Mouse (Mus musculus): Measurements from ENCODE around the gene Pola2. TPM values are rescaled to one million over a fixed set of nuclear protein-coding genes. Genes with fewer than 3 reads are reported as not detected.

Gene Pola2
- total RNA-seq, 4 experiments from 2014 or later: 4.5 to 9.4 (median 7.2) TPM

DNA sequence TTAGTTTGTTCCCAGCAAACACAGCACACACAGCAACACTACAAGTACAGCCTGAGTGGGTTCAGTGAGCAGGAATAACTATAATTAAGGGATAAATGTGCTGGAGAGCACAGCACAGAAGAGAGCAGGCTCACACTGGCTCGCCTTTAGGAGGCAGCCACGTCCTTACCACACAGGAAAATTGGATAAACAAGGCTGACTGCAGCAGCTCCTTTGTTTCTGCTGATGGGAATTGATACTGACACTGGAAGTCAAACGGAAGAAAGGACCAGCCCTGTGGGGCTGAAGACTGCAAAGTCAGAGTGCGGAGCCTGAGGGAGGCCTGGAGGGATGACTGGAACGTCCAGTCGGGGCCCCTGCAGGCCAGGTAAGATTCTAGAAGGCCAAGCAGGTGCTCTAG, 53.8 kb downstream of the Pola2 start:
- no peak for DNase-seq (ENCODE audit: low spot score in 2 of 2)

DNA sequence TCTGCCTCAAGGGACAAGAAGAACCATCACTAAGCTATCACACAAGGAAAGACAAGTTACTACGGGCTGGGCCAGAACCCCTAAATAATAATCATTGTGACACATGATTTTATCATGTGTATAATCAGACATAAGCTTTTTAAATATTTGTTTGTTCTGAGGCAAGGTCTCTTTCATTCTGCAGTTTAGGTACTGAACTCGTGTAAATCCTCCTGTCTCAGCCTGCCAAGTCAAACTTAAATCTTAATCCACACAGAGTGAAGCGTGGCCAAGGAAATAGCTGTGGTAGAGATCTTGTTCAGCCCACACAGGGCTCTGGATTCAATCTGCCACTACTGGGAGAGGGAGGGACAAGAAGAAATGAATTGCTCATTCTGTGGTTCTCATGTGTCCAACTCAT, 56.7 kb downstream of the Pola2 start:
- no peak for DNase-seq (ENCODE audit: low spot score in 2 of 2)

DNA sequence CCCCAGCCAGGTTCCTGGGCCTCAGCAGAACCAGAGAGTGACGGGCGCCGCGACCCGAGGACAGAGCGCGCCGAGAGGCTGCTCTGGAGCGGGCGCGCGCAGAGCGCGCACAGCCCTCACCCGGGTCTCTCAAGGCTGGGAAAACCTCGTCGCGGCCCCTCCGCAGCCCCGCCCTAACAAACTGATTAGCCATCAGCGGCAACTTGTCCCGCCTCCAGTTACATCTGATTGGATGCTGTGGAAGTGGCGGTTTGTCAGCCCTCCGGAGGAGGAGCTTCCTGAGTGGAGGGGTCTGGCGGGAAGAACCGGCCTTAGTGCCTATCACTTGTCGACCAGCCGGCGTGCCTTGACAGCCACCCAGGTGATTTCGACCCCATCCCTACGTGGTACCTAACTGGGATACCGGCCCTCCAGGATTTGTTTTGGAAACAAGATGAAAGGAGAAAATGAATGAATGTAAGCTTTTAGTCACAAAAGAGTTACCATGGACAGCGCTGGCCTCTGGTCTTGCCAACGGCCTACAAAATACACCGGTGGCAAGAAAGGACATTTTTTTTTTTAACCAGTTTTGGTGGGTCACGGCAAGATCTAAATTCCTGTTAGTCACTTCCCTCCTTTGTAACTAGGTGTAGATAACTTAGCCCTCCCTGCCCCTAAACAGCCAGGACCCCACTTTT, 69.9 kb downstream of the Pola2 start, which contains the start of gene Tigd3:
Gene Tigd3 (minus strand): TSS at position 148 of the 677 bp plus-strand sequence.
- peak; percentile 83 to 86 for DNase-seq (ENCODE audit: low spot score in 2 of 2)

DNA sequence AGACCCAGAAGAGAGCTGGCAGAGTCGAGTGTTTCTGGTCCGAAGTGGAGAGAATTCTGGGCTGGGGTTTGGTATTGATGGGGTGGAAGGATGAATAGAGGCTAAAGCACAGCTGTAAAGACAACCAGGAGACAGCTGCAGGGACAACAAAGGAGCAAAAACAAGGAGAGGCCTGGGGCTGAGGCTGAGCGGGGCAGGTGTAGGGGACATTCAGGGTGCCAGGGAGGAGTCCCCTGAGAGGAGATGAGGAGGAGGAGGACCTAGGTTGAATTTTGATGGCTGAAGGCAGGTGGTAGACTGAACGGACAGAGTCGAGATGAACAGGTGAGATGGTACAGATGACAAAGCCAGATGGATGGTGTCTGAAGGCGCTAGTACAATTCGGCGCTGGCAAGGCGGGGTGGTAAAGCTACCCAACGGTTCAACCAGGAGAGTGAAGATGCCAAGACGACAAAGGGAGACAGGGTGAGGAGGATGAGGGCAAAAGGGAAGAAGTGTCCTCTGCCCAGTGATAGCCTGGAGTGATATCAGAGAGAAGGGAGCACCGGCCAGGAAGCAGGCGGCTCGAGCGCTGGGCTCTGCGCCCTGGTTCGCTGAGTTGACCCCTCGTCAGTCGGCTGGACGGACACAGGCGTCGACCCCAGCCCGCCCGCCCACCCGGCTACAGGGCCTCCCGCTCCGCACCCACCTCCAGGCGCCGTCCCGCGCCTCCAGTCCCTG, 70.6 kb downstream of the Pola2 start:
- DNase-seq (ENCODE audit: low spot score in 2 of 2): no peak

DNA sequence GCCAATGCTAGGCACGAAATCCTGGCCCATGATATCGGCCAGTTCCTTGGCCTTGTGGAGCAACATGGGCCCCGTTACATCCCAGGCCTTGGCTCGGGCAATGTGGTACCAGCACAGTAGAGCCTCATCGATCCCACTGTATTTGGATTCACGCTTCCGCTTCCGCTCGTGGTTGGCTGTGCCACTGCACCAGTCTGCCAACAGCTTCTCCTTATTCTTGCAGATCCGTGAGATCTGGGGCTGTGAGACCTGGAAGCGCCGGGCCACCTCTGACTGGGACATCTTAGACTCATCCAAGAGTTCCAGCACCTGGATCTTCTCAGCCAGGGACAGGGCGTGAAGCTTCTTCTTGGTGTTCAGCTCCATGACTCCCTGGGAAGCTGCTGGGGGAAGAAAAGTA, 71.3 kb downstream of the Pola2 start:
- DNase-seq (ENCODE audit: low spot score in 2 of 2): no peak

DNA sequence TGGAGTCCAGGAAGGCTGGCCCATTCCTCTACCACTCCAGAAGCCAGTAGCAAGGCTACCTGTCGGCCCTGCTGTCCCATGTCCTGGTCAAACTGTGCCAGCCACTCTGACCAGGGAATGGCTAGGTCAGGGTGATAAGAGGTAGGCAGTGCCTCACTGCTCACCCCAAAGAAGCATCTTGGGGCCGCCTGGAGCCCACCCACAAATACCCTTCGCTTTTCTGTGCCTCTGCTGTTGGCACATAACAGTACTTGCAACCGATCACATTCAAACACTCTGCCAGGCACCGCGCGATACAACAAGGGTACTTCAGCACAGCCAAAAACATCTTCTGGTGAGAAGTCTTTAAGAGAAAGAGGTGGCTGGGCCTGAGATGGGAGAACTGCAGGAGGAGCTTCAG, 71.7 kb downstream of the Pola2 start:
- no peak for DNase-seq (ENCODE audit: low spot score in 2 of 2)

DNA sequence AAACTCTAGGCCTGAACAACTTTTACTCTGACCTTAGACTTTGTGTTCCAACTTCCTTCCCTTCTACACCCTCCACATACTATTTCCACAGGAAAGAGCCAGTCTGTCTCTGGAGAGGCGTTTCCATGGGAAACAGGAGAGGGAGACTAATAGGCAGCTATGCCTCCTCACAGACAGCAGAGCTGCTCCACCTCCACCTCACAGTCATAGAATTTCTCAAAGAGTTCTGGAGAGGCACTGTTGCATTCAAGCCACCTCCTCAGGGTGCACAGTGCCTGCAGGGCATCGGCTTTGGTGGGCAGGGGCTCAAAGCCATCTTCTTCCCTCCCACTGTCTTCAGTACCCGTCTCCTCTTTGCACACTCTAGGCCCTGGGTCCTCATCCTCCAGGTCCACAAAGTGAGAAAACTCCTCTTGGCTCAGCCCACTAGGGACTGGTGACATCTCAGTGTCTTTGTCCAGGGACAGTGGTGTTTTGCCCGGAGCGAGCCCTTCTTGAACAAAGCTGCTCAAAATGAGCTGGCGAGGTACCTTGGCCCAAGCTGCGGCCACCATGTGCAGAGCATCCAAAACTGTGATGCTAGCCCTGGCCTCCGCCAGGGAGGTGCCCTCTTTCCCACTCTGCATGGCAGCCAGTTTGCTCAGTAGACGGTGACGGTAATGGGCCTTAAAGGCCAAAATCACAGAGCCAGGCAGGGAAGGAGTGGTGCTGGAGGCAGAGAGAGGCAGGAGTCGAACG, 72.3 kb downstream of the Pola2 start:
- no peak for DNase-seq (ENCODE audit: low spot score in 2 of 2)

Other genes with a start within 250 kb of the Pola2 start
- 100 to 1,000 TPM; 195 to 259 (median 242) TPM for gene Ehbp1l1, start 237.9 kb downstream of the Pola2 start, total RNA-seq (2022)
- gene Fam89b, start 234.5 kb downstream of the Pola2 start, total RNA-seq (2022): 10 to 100 TPM; 17.0 to 18.5 (median 18.2) TPM
- gene Ltbp3, start 223.3 kb downstream of the Pola2 start, total RNA-seq (2022): 10 to 100 TPM; 32.6 to 42.8 (median 39.2) TPM
- gene Scyl1, start 192.8 kb downstream of the Pola2 start, total RNA-seq (2022): 10 to 100 TPM; 71.4 to 91.0 (median 82.6) TPM
- 1 to 10 TPM; 2.7 to 4.5 (median 3.0) TPM for gene Frmd8, start 88.9 kb downstream of the Pola2 start, total RNA-seq (2022)
- 1 to 10 TPM in 3 of 4 experiments, under 1 TPM in 1; 0.80 to 1.3 (median 1.1) TPM for gene Slc25a45, start 86.4 kb downstream of the Pola2 start, total RNA-seq (2022)
- gene Tigd3, start 70.1 kb downstream of the Pola2 start, total RNA-seq (2022): under 1 TPM; 0.12 to 0.34 (median 0.26) TPM
- 10 to 100 TPM; 70.5 to 97.8 (median 77.4) TPM for gene Dpf2, start 51.2 kb downstream of the Pola2 start, total RNA-seq (2022)
- 1 to 10 TPM; 8.6 to 9.9 (median 8.7) TPM for gene Cdc42ep2, start 39.4 kb downstream of the Pola2 start, total RNA-seq (2022)
- not detected for gene Slc22a20, start 21.9 kb upstream of the Pola2 start, total RNA-seq (2022)
- gene Capn1, start 51.7 kb upstream of the Pola2 start, total RNA-seq (2022): 100 to 1,000 TPM in 1 of 4 experiments, 10 to 100 TPM in 3; 85.0 to 113 (median 89.0) TPM
- 10 to 100 TPM; 14.5 to 19.6 (median 18.7) TPM for gene Syvn1, start 82.4 kb upstream of the Pola2 start, total RNA-seq (2022)
- gene Mrpl49, start 93.6 kb upstream of the Pola2 start, total RNA-seq (2022): 10 to 100 TPM; 21.2 to 23.0 (median 22.3) TPM
- gene Fau, start 93.6 kb upstream of the Pola2 start, total RNA-seq (2022): 100 to 1,000 TPM; 428 to 532 (median 479) TPM
- 10 to 100 TPM; 10.2 to 11.3 (median 11.0) TPM for gene Znhit2, start 97.0 kb upstream of the Pola2 start, total RNA-seq (2022)
- 1 to 10 TPM; 2.5 to 5.5 (median 4.0) TPM for gene Tm7sf2, start 104.2 kb upstream of the Pola2 start, total RNA-seq (2022)
- 10 to 100 TPM; 17.0 to 23.5 (median 20.4) TPM for gene Vps51, start 113.0 kb upstream of the Pola2 start, total RNA-seq (2022)
- gene Tmem262, start 115.8 kb upstream of the Pola2 start, total RNA-seq (2022): not detected
- not detected for gene Gm28374, start 118.1 kb upstream of the Pola2 start, total RNA-seq (2022)
- 10 to 100 TPM; 11.0 to 15.0 (median 11.7) TPM for gene Zfpl1, start 120.8 kb upstream of the Pola2 start, total RNA-seq (2022)
- gene Cdca5, start 120.8 kb upstream of the Pola2 start, total RNA-seq (2022): not detected
- gene AC131692.1, start 130.2 kb upstream of the Pola2 start, total RNA-seq (2022): not detected
- gene Naaladl1, start 141.6 kb upstream of the Pola2 start, total RNA-seq (2022): not detected
- 10 to 100 TPM in 3 of 4 experiments, 1 to 10 TPM in 1; 8.8 to 11.4 (median 11.3) TPM for gene Sac3d1, start 154.4 kb upstream of the Pola2 start, total RNA-seq (2022)
- gene Snx15, start 164.1 kb upstream of the Pola2 start, total RNA-seq (2022): 10 to 100 TPM in 2 of 4 experiments, 1 to 10 TPM in 2; 8.0 to 10.9 (median 9.7) TPM
- under 1 TPM; 0.24 to 0.44 (median 0.41) TPM for gene Batf2, start 176.8 kb upstream of the Pola2 start, total RNA-seq (2022)
- 10 to 100 TPM; 68.5 to 81.8 (median 69.9) TPM for gene Arl2, start 177.3 kb upstream of the Pola2 start, total RNA-seq (2022)
- not detected for gene Majin, start 220.2 kb upstream of the Pola2 start, total RNA-seq (2022)